Mouse (Mus musculus) colon, adult 2 months (tissue): ENCODE measurements around the gene Cylc2. TPM values are rescaled to one million over a fixed set of nuclear protein-coding genes. Genes with fewer than 3 reads are reported as not detected.

Source experiments
- polyA plus RNA-seq: library from polyadenylated mRNA; depleted of rRNA; stranded (reverse); fragments of >200 nt; gene quantifications from 2 replicates; pipeline ENCODE4 v1.2.3, GENCODE M21; 2012; rRNA removed

Gene Cylc2
- polyA plus RNA-seq, result not detected in 2 replicates

DNA sequence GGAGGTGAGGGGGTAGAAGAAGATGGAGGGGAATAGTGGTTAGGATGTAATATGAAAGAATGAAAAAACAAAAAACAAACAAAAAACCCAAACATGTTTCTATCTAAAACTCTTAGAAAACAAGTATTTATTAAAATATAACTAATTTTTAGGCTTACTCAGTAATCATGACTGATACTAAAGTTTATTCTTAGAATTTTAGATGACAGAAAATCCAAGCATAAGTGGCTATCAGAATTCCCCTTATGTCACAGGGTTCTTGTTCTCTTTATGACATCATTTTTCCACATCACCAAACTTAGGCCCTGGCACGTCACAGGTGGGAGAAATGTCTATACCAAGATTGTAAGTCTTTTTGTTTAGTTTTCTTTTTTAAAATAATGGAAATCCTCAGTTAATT lies at the start of gene Cylc2:
Cylc2 (plus strand) TSS at position 301 of the 400 bp plus-strand sequence.

